Mouse (Mus musculus): Measurements from ENCODE around the gene Trmt61a. TPM values are rescaled to one million over a fixed set of nuclear protein-coding genes. Genes with fewer than 3 reads are reported as not detected.
"Not testable (repeated sequence)": the region's sequence is repeated elsewhere in the genome, so short reads cannot be mapped to it uniquely, and the experiment has no call there.

The Trmt61a gene
- 11.1 and 13.7 TPM in 2 replicates for polyA plus RNA-seq (2015; fragmentation: Nextera tagmentation; extraction: Ambion mirVana)

GRCm38 (mm10) chr12:111677882-111678669, at the start of gene Trmt61a:
Gene Trmt61a (plus strand): TSS chr12:111678105.
- Histone ChIP-seq H3K9ac (peak within 1 kb of the TSS; percentile 61), H3K9me3 (no peaks in the 10 kb centered on the region), H3K27ac (peak within 1 kb of the TSS; percentile 97), H3K36me3 (peaks cover 6% of the 10 kb centered on the region; the same call in 1 of the 2 replicates), H3K4me3 (peak within 1 kb of the TSS; percentile 85), H3K4me2 (peak within 1 kb of the TSS; percentile 87), H3K27me3 (peaks cover 13% of the 10 kb centered on the region), H3K4me1 (peaks cover 35% of the 10 kb centered on the region)
- WGBS, result under 1% methylated on average over 51 of the region's 51 CpGs
- peak; percentile 82 for ATAC-seq (ENCODE audit: borderline replicate concordance, extremely low read depth, low FRiP score, low TSS enrichment)

- WGBS, result 45% methylated on average over 6 of the region's 6 CpGs
- H3K4me1 ChIP-seq, result no peaks in the 10 kb centered on the region
- no peak overlapping the region for H3K9ac ChIP-seq
- H3K27me3 ChIP-seq, result no peaks in the 10 kb centered on the region
- no peak overlapping the region for H3K4me3 ChIP-seq
- no peak; the same call in 1 of the 2 replicates for ATAC-seq (ENCODE audit: borderline replicate concordance, extremely low read depth, low FRiP score, low TSS enrichment)
- H3K27ac ChIP-seq, result no peak overlapping the region
- H3K36me3 ChIP-seq, result peaks cover 84% of the 10 kb centered on the region
- no peak overlapping the region for H3K4me2 ChIP-seq
- H3K9me3 ChIP-seq, result no peaks in the 10 kb centered on the region
Measured at GRCm38 (mm10) chr12:111648061-111648645, 29.8 kb upstream of the Trmt61a start.

GRCm38 (mm10) chr12:111652953-111653352, 25.0 kb upstream of the Trmt61a start:
- Histone ChIP-seq H3K9me3 (no peaks in the 10 kb centered on the region), H3K36me3 (peaks cover 68% of the 10 kb centered on the region), H3K4me1 (no peaks in the 10 kb centered on the region), H3K9ac (no peak overlapping the region), H3K4me2 (no peak overlapping the region), H3K4me3 (no peak overlapping the region), H3K27me3 (no peaks in the 10 kb centered on the region), H3K27ac (no peak overlapping the region)
- 92% methylated on average over 3 of the region's 3 CpGs for WGBS
- no peak for ATAC-seq (ENCODE audit: borderline replicate concordance, extremely low read depth, low FRiP score, low TSS enrichment)

GRCm38 (mm10) chr12:111653434-111653833, 24.5 kb upstream of the Trmt61a start:
- 0 out of 2 replicates have a peak, but pooled peaks have one; percentile 39 for ATAC-seq (ENCODE audit: borderline replicate concordance, extremely low read depth, low FRiP score, low TSS enrichment)
- no peak overlapping the region for H3K9ac ChIP-seq
- no peak overlapping the region for H3K4me2 ChIP-seq
- no peak overlapping the region for H3K27ac ChIP-seq
- no peaks in the 10 kb centered on the region for H3K9me3 ChIP-seq
- H3K4me1 ChIP-seq, result no peaks in the 10 kb centered on the region
- H3K4me3 ChIP-seq, result no peak overlapping the region
- H3K27me3 ChIP-seq, result no peaks in the 10 kb centered on the region
- H3K36me3 ChIP-seq, result peaks cover 66% of the 10 kb centered on the region
- WGBS, result 26% methylated on average over 3 of the region's 3 CpGs

- no peaks in the 10 kb centered on the region for H3K27me3 ChIP-seq
- H3K27ac ChIP-seq, result no peak overlapping the region
- H3K4me3 ChIP-seq, result no peak overlapping the region
- no peak overlapping the region for H3K4me2 ChIP-seq
- H3K4me1 ChIP-seq, result no peaks in the 10 kb centered on the region
- H3K36me3 ChIP-seq, result peaks cover 48% of the 10 kb centered on the region
- H3K9me3 ChIP-seq, result no peaks in the 10 kb centered on the region
- ATAC-seq (ENCODE audit: borderline replicate concordance, extremely low read depth, low FRiP score, low TSS enrichment), result no peak
- 91% methylated on average over 11 of the region's 11 CpGs for WGBS
- H3K9ac ChIP-seq, result no peak overlapping the region
Measured at GRCm38 (mm10) chr12:111655695-111656094, 22.2 kb upstream of the Trmt61a start.

- Histone ChIP-seq H3K4me3 (no peak overlapping the region), H3K4me2 (no peak overlapping the region), H3K9ac (no peak overlapping the region), H3K27ac (no peak overlapping the region), H3K36me3 (peaks cover 35% of the 10 kb centered on the region), H3K27me3 (no peaks in the 10 kb centered on the region), H3K9me3 (no peaks in the 10 kb centered on the region), H3K4me1 (peaks cover 14% of the 10 kb centered on the region)
- WGBS, result 93% methylated on average over 4 of the region's 4 CpGs
- ATAC-seq (ENCODE audit: borderline replicate concordance, extremely low read depth, low FRiP score, low TSS enrichment), result no peak
Measured at GRCm38 (mm10) chr12:111659331-111659730, 18.6 kb upstream of the Trmt61a start.

GRCm38 (mm10) chr12:111660628-111661027, 17.3 kb upstream of the Trmt61a start:
- 91% methylated on average over 1 of the region's 1 CpGs for WGBS

GRCm38 (mm10) chr12:111661554-111661953, 16.4 kb upstream of the Trmt61a start:
- not testable (repeated sequence) for H3K9me3 ChIP-seq; H3K9ac ChIP-seq; ATAC-seq (ENCODE audit: borderline replicate concordance, extremely low read depth, low FRiP score, low TSS enrichment); H3K4me2 ChIP-seq; H3K27me3 ChIP-seq; H3K4me3 ChIP-seq; H3K27ac ChIP-seq
- H3K4me1 ChIP-seq, result peaks cover 29% of the 10 kb centered on the region
- H3K36me3 ChIP-seq, result peaks cover 13% of the 10 kb centered on the region
- WGBS, result 95% methylated on average over 11 of the region's 11 CpGs

More at GRCm38 (mm10) chr12:111660628-111661027, 17.3 kb upstream of the Trmt61a start:
- no peak for ATAC-seq (ENCODE audit: borderline replicate concordance, extremely low read depth, low FRiP score, low TSS enrichment)
- Histone ChIP-seq H3K9me3 (no peaks in the 10 kb centered on the region), H3K4me1 (peaks cover 26% of the 10 kb centered on the region), H3K27me3 (no peaks in the 10 kb centered on the region), H3K9ac (no peak overlapping the region), H3K36me3 (peaks cover 22% of the 10 kb centered on the region), H3K27ac (no peak overlapping the region), H3K4me3 (no peak overlapping the region), H3K4me2 (no peak overlapping the region)

GRCm38 (mm10) chr12:111663228-111664143, 14.4 kb upstream of the Trmt61a start:
- no peak overlapping the region for H3K4me3 ChIP-seq
- peak overlapping the region; percentile 41 for H3K4me2 ChIP-seq
- H3K36me3 ChIP-seq, result peaks cover 7% of the 10 kb centered on the region
- no peak overlapping the region for H3K9ac ChIP-seq
- H3K9me3 ChIP-seq, result no peaks in the 10 kb centered on the region
- WGBS, result 30% methylated on average over 17 of the region's 17 CpGs
- H3K4me1 ChIP-seq, result peaks cover 30% of the 10 kb centered on the region
- H3K27me3 ChIP-seq, result no peaks in the 10 kb centered on the region
- H3K27ac ChIP-seq, result peak overlapping the region; percentile 96
- no peak; the same call in 1 of the 2 replicates for ATAC-seq (ENCODE audit: borderline replicate concordance, extremely low read depth, low FRiP score, low TSS enrichment)

GRCm38 (mm10) chr12:111664144-111664634, 13.7 kb upstream of the Trmt61a start:
- Histone ChIP-seq H3K27ac (peak overlapping the region; percentile 96), H3K9me3 (no peaks in the 10 kb centered on the region), H3K36me3 (peaks cover 7% of the 10 kb centered on the region), H3K4me1 (peaks cover 37% of the 10 kb centered on the region), H3K4me2 (peak overlapping the region; percentile 41), H3K4me3 (no peak overlapping the region), H3K27me3 (0 out of 2 replicates have a peak, but pooled peaks cover under 1% of the 10 kb centered on the region), H3K9ac (no peak overlapping the region)
- WGBS, result 7% methylated on average over 6 of the region's 6 CpGs
- peak; percentile 84 for ATAC-seq (ENCODE audit: borderline replicate concordance, extremely low read depth, low FRiP score, low TSS enrichment)

Measured in lung, embryonic 15.5 days (tissue).